In the genomic region with DNA sequence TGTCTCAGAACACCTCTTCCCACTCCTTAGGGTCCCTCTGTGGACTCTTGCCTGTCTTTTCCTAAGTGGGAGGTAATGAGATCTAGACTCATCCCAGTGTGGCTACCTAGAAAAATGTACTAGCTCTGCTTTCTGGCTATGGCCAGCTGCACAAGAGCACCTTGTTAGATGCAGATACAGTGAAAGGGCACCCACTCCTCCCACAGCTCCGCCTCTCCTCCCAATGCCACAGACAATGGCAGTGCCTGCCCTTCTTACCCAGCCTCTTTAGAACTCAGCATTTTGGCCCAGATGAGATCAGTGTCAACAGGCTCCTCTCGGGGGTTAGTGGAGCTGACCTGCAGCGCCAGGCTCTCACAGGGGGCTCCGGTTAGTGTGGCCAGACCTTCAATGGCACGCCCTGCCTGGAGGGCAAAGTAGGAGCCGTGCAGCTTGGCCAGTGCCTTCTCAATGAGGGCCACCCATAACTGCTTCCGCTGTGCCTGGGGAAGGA, we compare ENCODE assay signal across 21 mouse cellular contexts. TPM values are rescaled to one million over a fixed set of nuclear protein-coding genes. Genes with fewer than 3 reads are reported as not detected.
"Had no signal": no experiment of that assay in that cellular context is flagged by ENCODE, and none has a peak within 500 bp of the region (broad histone marks: within the 10 kb centered on the region; RNA-seq: fewer than 3 reads in every experiment).

No protein-coding gene starts in this region.

- H3K4me2 ChIP-seq: intestine, embryonic 15.5 days; midbrain, embryonic 13.5 days; neural tube, embryonic 12.5 days had no signal

- ATAC-seq: intestine, embryonic 15.5 days; lung, postnatal 0 days; midbrain, embryonic 13.5 days had no signal

- H3K4me3 ChIP-seq: intestine, embryonic 15.5 days; layer of hippocampus, adult 2 months; midbrain, embryonic 13.5 days; myocyte; neural tube, embryonic 12.5 days had no signal

- H3K27ac ChIP-seq: intestine, embryonic 15.5 days; layer of hippocampus, adult 2 months; midbrain, embryonic 13.5 days; neural tube, embryonic 12.5 days had no signal

- H3K9me3 ChIP-seq: intestine, embryonic 15.5 days; midbrain, embryonic 13.5 days; neural tube, embryonic 12.5 days had no signal

- DNase-seq: kidney, adult 18-20 months; kidney, postnatal 10 days; kidney, postnatal 4 days; left cerebral cortex, postnatal 4 days; lung, adult 2 months; lung, postnatal 36 days; retina, postnatal 1 day; right cerebral cortex, postnatal 14 days; thymus, adult 2 months; thymus, postnatal 25 days had no signal

- H3K27me3 ChIP-seq: intestine, embryonic 15.5 days; midbrain, embryonic 13.5 days; neural tube, embryonic 12.5 days had no signal

- H3K4me1 ChIP-seq: neural tube, embryonic 12.5 days had no signal

- H3K9ac ChIP-seq: intestine, embryonic 15.5 days; midbrain, embryonic 13.5 days; neural tube, embryonic 12.5 days had no signal

RNA-seq across cellular contexts. Expression of gene A930017K11Rik, which starts 10.1 kb away (rescaled TPM):
- total RNA-seq: left cerebral cortex, postnatal 10 days; left cerebral cortex, postnatal 4 days; megakaryocyte progenitor cell, adult 5-6 weeks had no signal
- polyA plus RNA-seq: lung, adult 2 months; lung, postnatal 0 days; small intestine, adult 2 months had no signal

RNA-seq across cellular contexts. Expression of gene Nhlrc4, which starts 17.7 kb away (rescaled TPM):
- total RNA-seq: layer of hippocampus, postnatal 14 days; left cerebral cortex, postnatal 10 days; left cerebral cortex, postnatal 4 days; megakaryocyte progenitor cell, adult 5-6 weeks had no signal
- polyA plus RNA-seq: midbrain, embryonic 13.5 days; small intestine, adult 2 months; urinary bladder, adult 2 months had no signal
